Mouse (Mus musculus) left cerebral cortex, postnatal 10 days (tissue): ENCODE measurements around the gene Gm45618. TPM values are rescaled to one million over a fixed set of nuclear protein-coding genes. Genes with fewer than 3 reads are reported as not detected.
"Not testable (repeated sequence)": the region's sequence is repeated elsewhere in the genome, so short reads cannot be mapped to it uniquely, and the experiment has no call there.

Experiments used
- DNase-seq, 2 experiments: peaks; one replicate each; pipeline ENCODE4 v3.0.0; 2021 to 2022; ENCODE audit warnings: low spot score in 2 of 2, mixed read lengths in 1 of 2; ENCODE audit errors: extremely low spot score in 1 of 2
- intact Hi-C: fragments of 180-260 bp; cut with DNase I; formaldehyde crosslinking; loops from one replicate; pipeline ENCODE4 v1.15.1; 2025
- total RNA-seq, 2 experiments: library from RNA; stranded (reverse); gene quantifications; 2 replicates each; pipeline ENCODE4 v1.2.3; 2021

Gm45618 gene
- total RNA-seq: not detected

- intact Hi-C loops: not testable (repeated sequence)
Observed at GRCm38 (mm10) chr7:142120629-142121028, at the start of gene Gm45618. Gene Gm45618 (minus strand): TSS chr7:142120729.

GRCm38 (mm10) chr7:142169836-142170235 lies 49.3 kb upstream of the Gm45618 start:
- no peak for DNase-seq
- intact Hi-C loops: no loop called here

More at GRCm38 (mm10) chr7:142120629-142121028, at the start of gene Gm45618:
- not testable (repeated sequence) for DNase-seq

DNA sequence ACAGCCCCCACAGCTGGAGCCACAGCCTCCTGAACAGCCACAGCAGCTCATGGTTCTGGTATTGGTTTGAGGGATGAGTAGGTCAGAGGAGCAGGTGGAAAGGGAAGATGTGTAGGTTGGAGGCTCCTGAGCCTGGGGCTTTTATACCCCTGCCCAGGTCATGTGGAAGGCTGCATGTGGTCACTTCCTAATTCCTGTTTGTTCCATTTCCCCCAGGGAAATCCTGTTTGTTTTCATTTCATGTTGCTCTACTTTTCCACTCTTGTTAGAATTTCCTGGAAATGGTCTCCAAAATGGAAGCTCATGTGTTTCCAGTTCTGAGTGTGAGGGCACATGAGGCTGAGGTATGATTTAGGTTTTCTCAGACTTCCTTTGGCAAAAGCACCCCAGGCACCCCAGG lies 45.1 kb upstream of the Gm45618 start, which contains the start of gene Gm4553:
TSS of gene Gm4553 (minus strand) at position 101 of the 400 bp plus-strand sequence.
- DNase-seq, intact Hi-C loops: not testable (repeated sequence)

GRCm38 (mm10) chr7:142159366-142159765 lies 38.8 kb upstream of the Gm45618 start:
- intact Hi-C loops: no loop called here
- DNase-seq: no peak

GRCm38 (mm10) chr7:142157013-142157412 lies 36.5 kb upstream of the Gm45618 start, which contains the start of gene Gm29735:
Gene Gm29735 (minus strand): TSS chr7:142157113.
- intact Hi-C loops, DNase-seq: not testable (repeated sequence)

DNA sequence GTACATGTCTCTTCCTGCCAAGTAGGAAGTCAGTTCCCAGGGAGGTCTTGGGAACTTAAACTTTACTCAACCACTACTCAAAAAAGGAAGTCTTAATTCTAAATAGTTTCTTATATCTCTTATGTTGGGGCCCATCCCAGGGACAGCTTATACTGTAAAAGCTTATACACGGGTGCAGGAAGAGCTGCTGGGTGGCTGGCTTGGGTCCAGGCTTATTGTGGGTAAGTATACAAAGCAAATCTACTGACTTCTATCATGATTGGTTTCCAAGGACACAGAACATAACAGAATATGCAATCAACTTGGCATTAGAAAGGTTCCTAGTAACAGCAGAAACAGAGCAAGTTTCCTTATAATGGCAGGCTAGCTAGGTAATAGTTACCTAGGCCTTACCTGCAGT lies 34.8 kb upstream of the Gm45618 start:
- DNase-seq: no peak
- intact Hi-C loops: no loop called here

GRCm38 (mm10) chr7:142152191-142152590 lies 31.7 kb upstream of the Gm45618 start:
- intact Hi-C loops: no loop called here
- DNase-seq: no peak

- intact Hi-C loops: loop anchor here (5.0 kb wide), 1 partner anchor 104 kb away; no protein-coding TSS in a partner anchor
- DNase-seq: no peak
Observed at GRCm38 (mm10) chr7:142148633-142149032, 28.1 kb upstream of the Gm45618 start.

- peak in 1 of 2 experiments; percentile 50 for DNase-seq
- intact Hi-C loops: loop anchor here (5.0 kb wide), 1 partner anchor 106 kb away; no protein-coding TSS in a partner anchor
Observed at GRCm38 (mm10) chr7:142146033-142146432, 25.5 kb upstream of the Gm45618 start.

- intact Hi-C loops: loop anchor here (5.0 kb wide), 1 partner anchor 107 kb away; no protein-coding TSS in a partner anchor
Observed at GRCm38 (mm10) chr7:142145413-142145940, 24.9 kb upstream of the Gm45618 start.

DNA sequence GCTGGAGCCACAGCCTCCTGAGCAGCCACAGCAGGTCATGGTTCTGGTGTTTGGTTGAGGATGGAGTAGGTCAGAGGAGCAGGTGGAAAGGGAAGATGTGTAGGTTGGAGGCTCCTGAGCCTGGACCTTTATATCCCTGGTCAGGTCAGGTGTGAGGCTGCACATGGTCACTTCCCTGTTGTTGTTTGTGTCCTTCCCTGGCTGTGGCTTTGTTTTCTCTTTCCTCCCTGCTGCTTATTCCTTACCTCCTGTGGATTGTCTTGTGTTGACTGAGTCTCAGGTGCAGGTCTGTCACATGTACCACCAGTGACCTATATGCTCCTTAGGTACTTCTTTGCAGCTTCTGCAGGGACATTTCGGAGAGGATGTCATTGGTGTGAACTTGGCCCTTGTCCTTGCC lies 24.0 kb upstream of the Gm45618 start, which contains the start of gene Gm45337:
TSS of gene Gm45337 (minus strand) at position 101 of the 400 bp plus-strand sequence.
- DNase-seq: no peak
- intact Hi-C loops: no loop called here

More at GRCm38 (mm10) chr7:142145413-142145940, 24.9 kb upstream of the Gm45618 start:
- DNase-seq: no peak

DNA sequence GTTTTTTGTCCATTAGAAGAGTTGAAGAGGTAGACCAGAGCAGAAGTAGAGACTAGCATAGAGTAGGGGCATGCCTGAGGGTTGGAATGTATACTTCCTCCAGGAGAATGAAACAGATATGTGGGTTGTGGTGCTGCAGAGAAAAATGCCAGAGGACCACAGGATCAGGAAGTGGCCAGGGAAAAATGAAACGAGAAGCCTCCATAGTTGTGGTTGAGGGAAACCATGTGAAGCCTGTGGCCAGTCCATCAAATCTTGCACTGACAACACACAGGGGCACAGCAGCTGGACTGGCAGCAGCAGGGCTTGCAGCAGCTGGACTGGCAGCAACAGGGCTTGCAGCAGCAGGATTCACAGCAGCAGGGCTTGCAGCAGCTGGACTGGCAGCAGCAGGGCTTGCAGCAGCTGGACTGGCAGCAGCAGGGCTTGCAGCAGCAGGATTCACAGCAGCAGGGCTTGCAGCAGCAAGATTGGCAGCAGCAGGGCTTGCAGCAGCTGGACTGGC lies 23.0 kb upstream of the Gm45618 start:
- DNase-seq, intact Hi-C loops: not testable (repeated sequence)

DNA sequence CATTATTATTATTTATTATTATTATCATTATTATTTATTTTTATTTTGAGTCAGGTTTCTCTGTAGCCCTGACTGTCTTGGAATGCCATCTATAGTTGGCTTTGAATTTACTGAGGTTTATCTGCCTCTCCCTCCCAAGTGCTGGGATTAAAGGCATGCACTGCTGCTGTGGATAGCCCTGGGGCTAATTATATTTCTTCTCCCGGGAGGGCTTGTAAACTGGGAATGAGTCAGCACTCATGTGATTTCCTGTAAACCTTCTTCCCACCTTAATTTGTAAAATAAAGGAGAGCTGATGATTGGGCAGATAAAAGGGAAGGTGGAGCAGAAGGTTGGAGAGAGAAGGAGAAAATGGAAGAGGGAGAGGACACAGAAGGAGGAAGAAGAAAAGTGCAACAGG lies 20.2 kb upstream of the Gm45618 start:
- intact Hi-C loops: no loop called here

DNA sequence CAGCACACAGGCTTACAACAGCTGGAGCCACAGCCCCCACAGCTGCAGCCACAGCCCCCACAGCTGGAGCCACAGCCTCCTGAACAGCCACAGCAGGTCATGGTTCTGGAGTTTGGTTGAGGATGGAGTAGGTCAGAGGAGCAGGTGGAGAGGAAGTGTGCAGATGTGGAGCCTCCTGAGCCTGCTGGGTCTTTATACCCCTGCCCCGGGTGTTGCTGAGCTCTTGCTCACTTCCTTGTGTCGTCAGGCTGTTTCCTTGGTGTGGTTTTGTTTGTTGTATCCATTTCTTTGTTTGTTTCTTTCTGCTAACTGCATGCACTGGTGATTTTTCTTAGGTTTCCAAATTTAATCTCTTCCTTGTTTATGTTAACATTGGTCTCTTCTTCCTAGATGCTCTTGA lies 15.4 kb upstream of the Gm45618 start, which contains the start of gene Gm39115:
TSS of gene Gm39115 (minus strand) at position 101 of the 400 bp plus-strand sequence.
- intact Hi-C loops, DNase-seq: not testable (repeated sequence)

More for the DNA sequence above, 20.2 kb upstream of the Gm45618 start:
- DNase-seq: no peak

GRCm38 (mm10) chr7:142134206-142134995 lies 13.9 kb upstream of the Gm45618 start:
- intact Hi-C loops: no loop called here
- DNase-seq: peak in 1 of 2 experiments; percentile 41

- intact Hi-C loops: no loop called here
- DNase-seq: no peak
Observed at GRCm38 (mm10) chr7:142128843-142129242, 8.3 kb upstream of the Gm45618 start.

DNA sequence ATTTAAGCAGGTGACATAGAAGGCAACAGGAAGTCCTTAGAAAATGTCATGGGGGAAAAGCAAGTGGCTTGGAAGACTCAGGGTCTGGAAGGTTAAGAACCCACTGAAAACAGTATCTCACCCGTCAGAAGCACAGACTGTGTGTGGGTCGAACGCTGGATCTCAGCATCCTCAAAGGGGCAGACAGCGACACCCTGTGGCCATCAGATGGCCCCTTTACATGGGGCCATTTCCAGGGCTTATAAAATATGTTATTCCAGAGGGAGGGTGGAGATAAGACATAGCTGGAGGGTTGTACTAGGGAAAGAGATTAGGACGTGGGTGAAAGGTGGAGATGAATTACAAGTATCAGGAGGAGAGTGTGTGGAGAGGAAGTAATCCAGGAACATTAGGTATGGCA lies 897 bp downstream of the Gm45618 start:
- DNase-seq: no peak
- intact Hi-C loops: no loop called here

DNA sequence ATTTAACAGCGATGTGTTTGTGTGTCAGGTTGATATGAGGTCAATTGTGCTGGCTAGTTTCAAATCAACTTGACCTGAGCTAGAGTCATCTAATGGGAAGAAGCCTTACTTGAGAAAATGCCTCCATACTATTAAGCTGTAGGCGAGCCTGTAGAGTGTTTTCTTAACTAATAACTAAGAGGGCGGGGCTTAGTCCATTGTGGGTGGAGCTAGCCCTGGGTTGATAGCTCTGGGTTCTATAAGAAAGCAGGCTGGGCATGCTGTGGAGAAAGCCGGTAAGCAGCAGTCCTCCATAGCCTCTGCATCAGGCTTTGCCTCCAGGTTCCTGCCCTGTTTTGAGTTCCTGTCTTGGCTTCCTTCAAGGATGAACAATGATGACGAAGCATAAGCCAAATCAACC lies 15.8 kb downstream of the Gm45618 start:
- no peak for DNase-seq
- intact Hi-C loops: no loop called here

DNA sequence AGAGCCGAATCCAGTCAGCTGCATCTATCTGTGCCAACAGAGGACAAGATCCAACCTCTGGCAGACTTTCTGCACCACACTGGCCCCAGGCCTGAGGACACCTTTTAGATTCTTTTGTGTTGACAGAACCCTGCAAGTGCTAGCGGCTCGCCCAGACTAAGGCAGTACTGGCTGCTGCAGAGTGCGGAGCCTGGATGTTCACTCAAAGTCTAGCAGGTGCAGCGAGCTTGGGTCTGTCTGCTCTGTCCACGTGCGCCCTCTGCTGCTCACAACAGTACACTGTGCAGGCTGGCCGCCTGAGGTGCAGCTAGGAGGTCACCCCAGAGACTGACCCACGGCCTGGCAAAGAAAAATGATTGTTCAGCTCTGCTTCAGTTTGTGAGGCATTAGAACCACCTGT lies 22.8 kb downstream of the Gm45618 start:
- peak; percentile 70 to 84 for DNase-seq
- intact Hi-C loops: loop anchor here (2.0 to 5.0 kb wide), 2 partner anchors 27 to 80 kb away; no protein-coding TSS in a partner anchor
